Mouse (Mus musculus): Measurements from ENCODE around the gene Wwox. TPM values are rescaled to one million over a fixed set of nuclear protein-coding genes. Genes with fewer than 3 reads are reported as not detected.

The Wwox gene
- polyA plus RNA-seq, 1 experiment from 2014 or later = 14.0 TPM

- Histone ChIP-seq H3K4me2 (replicated peaks) (no peak overlapping the region), H3K4me1 (peaks cover 25% of the 10 kb centered on the region), H3K9me3 (no peaks in the 10 kb centered on the region), H3K4me3 (no peak overlapping the region), H3K27ac (replicated peaks) (no peak overlapping the region), H3K27me3 (peaks cover 25% of the 10 kb centered on the region), H3K9ac (replicated peaks) (no peak overlapping the region), H3K36me3 (no peaks in the 10 kb centered on the region)
- no peak for ATAC-seq (ENCODE audit: low FRiP score, low read depth)
- WGBS = 91% methylated on average over 5 of the region's 5 CpGs
These were observed 435.7 kb downstream of the Wwox start for GRCm38 (mm10) chr8:114875161-114875560.

DNA sequence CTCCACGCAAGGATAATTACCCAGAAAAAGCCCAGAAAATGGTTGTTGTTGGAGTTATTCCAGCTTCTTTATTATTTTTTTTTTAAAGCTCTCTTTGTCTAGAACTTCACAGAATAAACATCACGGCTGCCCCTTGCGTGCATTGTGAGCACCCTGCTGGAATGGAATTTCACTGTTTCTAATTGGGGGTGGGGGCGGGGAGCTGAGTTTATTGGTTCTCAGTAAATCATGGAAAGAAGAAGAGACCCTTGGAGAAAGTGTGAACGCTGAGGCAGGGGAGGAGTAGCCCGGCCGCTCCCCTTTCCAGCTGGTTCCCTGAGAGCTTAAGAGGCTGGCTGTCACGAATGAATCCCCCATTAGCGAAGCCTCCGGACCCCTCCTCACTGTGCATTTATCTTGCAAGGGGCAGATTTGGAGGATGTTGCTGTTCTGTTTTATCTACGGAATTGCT, 436.7 kb downstream of the Wwox start:
- Histone ChIP-seq H3K4me2 (replicated peaks) (peak overlapping the region; percentile 22; the same call in 1 of the 2 replicates), H3K27me3 (peaks cover 25% of the 10 kb centered on the region), H3K9me3 (no peaks in the 10 kb centered on the region), H3K4me3 (no peak overlapping the region), H3K9ac (replicated peaks) (no peak overlapping the region), H3K4me1 (peaks cover 25% of the 10 kb centered on the region), H3K36me3 (no peaks in the 10 kb centered on the region), H3K27ac (replicated peaks) (no peak overlapping the region)
- WGBS = 13% methylated on average over 11 of the region's 11 CpGs
- 0 out of 2 replicates have a peak, but pooled peaks have one; percentile 58 for ATAC-seq (ENCODE audit: low FRiP score, low read depth)

DNA sequence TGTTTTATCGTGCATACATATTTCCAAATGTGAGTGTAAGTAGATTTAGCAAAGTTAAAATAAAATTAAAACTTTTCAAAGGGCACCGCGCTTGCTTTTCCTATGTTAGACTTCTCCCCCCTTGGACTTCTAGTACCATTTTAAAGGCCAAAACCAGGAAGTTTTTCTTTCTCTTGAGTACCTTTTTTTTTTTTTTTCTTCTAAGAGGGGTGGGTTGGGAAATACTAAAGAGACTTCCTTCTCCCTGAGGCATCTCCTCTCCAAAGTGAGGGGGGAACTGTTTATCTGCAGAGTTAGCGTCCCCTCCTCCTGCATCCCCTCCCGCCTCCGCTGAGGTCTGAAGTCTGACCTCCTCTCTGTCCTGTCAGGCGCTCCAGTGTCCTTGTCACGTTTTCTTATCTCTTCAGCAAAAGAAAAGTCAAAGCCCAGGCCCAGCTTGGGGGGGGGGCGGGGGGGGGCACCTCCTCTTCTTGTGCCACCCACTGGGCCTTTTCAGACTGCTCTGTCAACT, 437.3 kb downstream of the Wwox start:
- Histone ChIP-seq H3K9me3 (no peaks in the 10 kb centered on the region), H3K4me1 (peaks cover 26% of the 10 kb centered on the region), H3K27me3 (peaks cover 28% of the 10 kb centered on the region), H3K36me3 (no peaks in the 10 kb centered on the region), H3K4me3 (no peak overlapping the region), H3K27ac (replicated peaks) (no peak overlapping the region), H3K4me2 (replicated peaks) (peak overlapping the region; percentile 22; the same call in 1 of the 2 replicates), H3K9ac (replicated peaks) (no peak overlapping the region)
- ATAC-seq (ENCODE audit: low FRiP score, low read depth) = no peak
- WGBS = 40% methylated on average over 9 of the region's 9 CpGs

DNA sequence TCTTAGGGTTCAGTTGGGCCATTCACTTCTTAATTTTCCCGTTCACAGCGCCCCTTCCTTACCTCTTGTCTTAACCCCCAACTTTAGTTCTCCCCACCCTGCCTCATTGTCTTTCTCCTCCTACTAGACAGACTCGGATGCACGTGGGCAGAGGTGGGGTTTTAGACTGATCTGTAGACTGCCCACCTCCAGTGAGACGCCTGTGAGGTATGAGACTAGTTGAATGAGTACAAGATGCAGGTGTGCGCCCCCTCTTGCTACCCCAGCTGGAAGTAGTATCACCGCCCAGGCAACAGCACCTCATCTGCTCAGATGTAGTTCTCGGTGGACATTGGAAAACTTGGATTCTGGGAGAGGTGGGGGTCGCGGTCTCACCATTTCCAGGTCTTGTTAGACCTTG, 437.8 kb downstream of the Wwox start:
- no peak overlapping the region for H3K4me2 ChIP-seq (replicated peaks)
- WGBS = 76% methylated on average over 10 of the region's 10 CpGs

DNA sequence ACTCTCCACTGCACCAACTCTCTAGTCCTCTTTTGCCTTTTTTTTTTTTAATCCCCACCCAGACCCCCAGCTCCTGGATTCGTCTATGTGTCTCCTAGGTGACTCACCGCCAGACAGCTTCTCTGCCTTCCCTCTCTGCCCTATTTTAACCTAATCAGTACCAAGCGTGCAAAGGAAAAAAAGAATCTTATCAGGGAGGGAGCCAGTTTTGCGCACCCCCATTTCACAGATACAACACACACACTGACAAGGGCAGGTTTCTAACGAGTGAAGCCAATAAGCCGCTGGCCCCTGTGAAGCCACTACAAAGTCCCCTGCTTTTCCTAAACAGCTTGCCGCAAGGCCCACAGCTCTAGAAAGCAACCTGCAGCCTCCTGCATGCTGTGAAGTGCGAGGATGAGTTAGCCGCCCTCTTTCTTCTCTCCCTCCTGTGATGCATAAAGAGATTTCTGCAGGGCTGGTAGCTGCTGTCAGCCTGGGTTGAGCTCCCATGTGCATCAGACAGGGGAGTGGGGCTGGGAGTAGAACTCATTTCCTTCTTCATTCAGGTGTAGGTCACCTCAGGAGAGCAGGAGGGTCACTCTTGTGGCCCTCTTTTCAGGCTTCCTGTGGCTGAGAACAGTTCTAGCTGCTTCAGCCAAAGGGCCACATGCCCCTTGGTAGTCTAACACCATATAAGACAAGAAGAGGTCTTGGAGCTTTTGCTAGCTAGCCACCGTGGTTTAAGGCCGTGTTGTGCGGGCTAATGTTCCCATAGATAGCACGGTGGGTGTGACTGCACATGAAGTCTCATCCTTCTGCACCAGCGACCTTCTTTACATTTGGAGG, 439.2 kb downstream of the Wwox start:
- Histone ChIP-seq H3K4me1 (peaks cover 34% of the 10 kb centered on the region), H3K27me3 (peaks cover 33% of the 10 kb centered on the region), H3K27ac (replicated peaks) (no peak overlapping the region), H3K36me3 (no peaks in the 10 kb centered on the region), H3K9ac (replicated peaks) (no peak overlapping the region), H3K4me2 (replicated peaks) (no peak overlapping the region), H3K9me3 (no peaks in the 10 kb centered on the region), H3K4me3 (no peak overlapping the region)
- WGBS = 59% methylated on average over 14 of the region's 14 CpGs
- ATAC-seq (ENCODE audit: low FRiP score, low read depth) = no peak

More for the DNA sequence above, 437.8 kb downstream of the Wwox start:
- ATAC-seq (ENCODE audit: low FRiP score, low read depth) = no peak
- no peak overlapping the region for H3K9ac ChIP-seq (replicated peaks)
- no peaks in the 10 kb centered on the region for H3K9me3 ChIP-seq
- H3K27ac ChIP-seq (replicated peaks) = no peak overlapping the region
- H3K36me3 ChIP-seq = no peaks in the 10 kb centered on the region
- no peak overlapping the region for H3K4me3 ChIP-seq
- H3K4me1 ChIP-seq = peaks cover 30% of the 10 kb centered on the region
- H3K27me3 ChIP-seq = peaks cover 32% of the 10 kb centered on the region

- Histone ChIP-seq H3K27me3 (peaks cover 38% of the 10 kb centered on the region), H3K4me3 (no peak overlapping the region), H3K27ac (replicated peaks) (no peak overlapping the region), H3K9me3 (no peaks in the 10 kb centered on the region), H3K36me3 (no peaks in the 10 kb centered on the region), H3K9ac (replicated peaks) (no peak overlapping the region), H3K4me1 (peaks cover 34% of the 10 kb centered on the region), H3K4me2 (replicated peaks) (no peak overlapping the region)
- 91% methylated on average over 4 of the region's 4 CpGs for WGBS
- ATAC-seq (ENCODE audit: low FRiP score, low read depth) = no peak
These were observed 439.8 kb downstream of the Wwox start for GRCm38 (mm10) chr8:114879277-114879568.

GRCm38 (mm10) chr8:114879678-114880077, 440.2 kb downstream of the Wwox start:
- Histone ChIP-seq H3K27me3 (peaks cover 40% of the 10 kb centered on the region), H3K9me3 (no peaks in the 10 kb centered on the region), H3K9ac (replicated peaks) (no peak overlapping the region), H3K36me3 (no peaks in the 10 kb centered on the region), H3K27ac (replicated peaks) (no peak overlapping the region), H3K4me1 (peaks cover 37% of the 10 kb centered on the region), H3K4me3 (no peak overlapping the region), H3K4me2 (replicated peaks) (no peak overlapping the region)
- ATAC-seq (ENCODE audit: low FRiP score, low read depth) = no peak
- 72% methylated on average over 2 of the region's 2 CpGs for WGBS

- WGBS = 85% methylated on average over 8 of the region's 8 CpGs
- no peak for ATAC-seq (ENCODE audit: low FRiP score, low read depth)
- Histone ChIP-seq H3K4me2 (replicated peaks) (no peak overlapping the region), H3K4me3 (no peak overlapping the region), H3K27me3 (peaks cover 40% of the 10 kb centered on the region), H3K36me3 (no peaks in the 10 kb centered on the region), H3K4me1 (peaks cover 44% of the 10 kb centered on the region), H3K9ac (replicated peaks) (no peak overlapping the region), H3K9me3 (no peaks in the 10 kb centered on the region), H3K27ac (replicated peaks) (no peak overlapping the region)
These were observed 441.1 kb downstream of the Wwox start for GRCm38 (mm10) chr8:114880475-114881135.

DNA sequence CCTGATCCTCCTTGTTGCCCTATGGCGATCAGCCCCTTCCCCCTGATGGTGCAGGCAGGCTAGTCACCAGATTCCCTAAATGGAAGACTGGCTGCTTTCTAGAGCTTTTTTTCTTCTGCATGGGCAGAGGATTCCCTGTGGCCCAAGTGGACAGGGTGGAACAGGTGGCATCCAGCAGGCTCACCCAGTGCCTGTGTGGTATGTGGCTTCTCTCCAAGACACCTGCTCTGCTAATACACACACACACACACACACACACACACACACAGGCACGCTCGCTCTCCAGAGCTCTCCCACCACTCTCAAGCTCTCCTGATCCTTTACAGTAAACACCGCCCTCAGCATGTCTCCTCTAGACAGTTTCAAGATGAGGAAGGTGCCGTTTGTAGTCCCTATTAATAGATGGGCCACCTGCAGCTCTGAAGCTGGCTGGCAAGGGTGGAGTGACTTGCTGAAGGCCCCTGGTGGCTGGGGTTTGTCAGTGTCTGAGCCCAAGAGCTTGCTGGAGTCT, 442.5 kb downstream of the Wwox start:
- Histone ChIP-seq H3K4me3 (no peak overlapping the region), H3K4me2 (replicated peaks) (no peak overlapping the region), H3K9me3 (no peaks in the 10 kb centered on the region), H3K36me3 (no peaks in the 10 kb centered on the region), H3K27ac (replicated peaks) (no peak overlapping the region), H3K9ac (replicated peaks) (no peak overlapping the region), H3K27me3 (peaks cover 39% of the 10 kb centered on the region), H3K4me1 (peaks cover 32% of the 10 kb centered on the region)
- no peak for ATAC-seq (ENCODE audit: low FRiP score, low read depth)
- 66% methylated on average over 5 of the region's 5 CpGs for WGBS

DNA sequence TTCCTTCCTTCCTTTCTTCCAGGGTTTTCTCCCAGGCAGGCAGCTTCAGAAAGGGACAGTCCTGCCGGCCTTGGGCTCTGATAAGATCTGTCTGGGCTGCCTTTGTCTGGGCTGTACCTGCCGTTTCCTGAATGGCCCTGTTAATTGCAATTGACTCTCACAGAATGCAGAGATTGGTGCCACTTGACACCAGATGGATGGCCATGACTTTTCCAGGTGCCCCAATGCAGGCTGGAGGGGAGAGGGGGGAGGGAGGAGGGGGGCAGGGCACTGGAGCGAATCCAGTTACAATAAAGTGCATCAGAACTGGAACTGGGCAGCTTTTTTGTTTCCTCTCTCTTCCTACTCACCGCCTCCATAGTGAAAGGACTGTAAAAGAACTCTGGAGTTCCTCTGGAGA, 443.0 kb downstream of the Wwox start:
- H3K4me1 ChIP-seq = peaks cover 28% of the 10 kb centered on the region
- ATAC-seq (ENCODE audit: low FRiP score, low read depth) = no peak
- H3K27ac ChIP-seq (replicated peaks) = no peak overlapping the region
- H3K9ac ChIP-seq (replicated peaks) = no peak overlapping the region
- H3K4me2 ChIP-seq (replicated peaks) = no peak overlapping the region
- H3K4me3 ChIP-seq = no peak overlapping the region
- H3K9me3 ChIP-seq = no peaks in the 10 kb centered on the region
- H3K36me3 ChIP-seq = no peaks in the 10 kb centered on the region
- 53% methylated on average over 4 of the region's 4 CpGs for WGBS
- peaks cover 33% of the 10 kb centered on the region for H3K27me3 ChIP-seq

- H3K4me2 ChIP-seq (replicated peaks) = no peak overlapping the region
- 91% methylated on average over 11 of the region's 11 CpGs for WGBS
- no peaks in the 10 kb centered on the region for H3K36me3 ChIP-seq
- no peak overlapping the region for H3K9ac ChIP-seq (replicated peaks)
- no peak overlapping the region for H3K4me3 ChIP-seq
- no peak for ATAC-seq (ENCODE audit: low FRiP score, low read depth)
- peaks cover 27% of the 10 kb centered on the region for H3K4me1 ChIP-seq
- H3K27me3 ChIP-seq = peaks cover 27% of the 10 kb centered on the region
- H3K9me3 ChIP-seq = no peaks in the 10 kb centered on the region
- H3K27ac ChIP-seq (replicated peaks) = no peak overlapping the region
These were observed 443.6 kb downstream of the Wwox start for GRCm38 (mm10) chr8:114882936-114883606.

- no peak overlapping the region for H3K9ac ChIP-seq (replicated peaks)
- peaks cover 26% of the 10 kb centered on the region for H3K4me1 ChIP-seq
- H3K4me3 ChIP-seq = no peak overlapping the region
- ATAC-seq (ENCODE audit: low FRiP score, low read depth) = no peak
- H3K9me3 ChIP-seq = no peaks in the 10 kb centered on the region
- peaks cover 26% of the 10 kb centered on the region for H3K27me3 ChIP-seq
- H3K27ac ChIP-seq (replicated peaks) = no peak overlapping the region
- WGBS = 79% methylated on average over 9 of the region's 9 CpGs
- H3K36me3 ChIP-seq = no peaks in the 10 kb centered on the region
- H3K4me2 ChIP-seq (replicated peaks) = no peak overlapping the region
These were observed 444.5 kb downstream of the Wwox start for GRCm38 (mm10) chr8:114883967-114884366.
